Mouse (Mus musculus) embryonic facial prominence, embryonic 13.5 days (tissue): ENCODE results near the gene Dync1i1. TPM values are rescaled to one million over a fixed set of nuclear protein-coding genes. Genes with fewer than 3 reads are reported as not detected.
"Not testable (repeated sequence)": the region's sequence is repeated elsewhere in the genome, so short reads cannot be mapped to it uniquely, and the experiment has no call there.

Experiments used
- ATAC-seq: fragments of 200-750 bp; cut with Nextera tagmentation; 2 replicates; pipeline ENCODE4 v1.8.0; 2017; ENCODE audit warnings: low read depth; ENCODE audit not compliant: insufficient number of reproducible peaks, insufficient read depth, low FRiP score, low TSS enrichment
- H3K27ac ChIP-seq: fragments of 300-500 bp; sonication (generic); 2 replicates; pipeline ENCODE4 v1.5.1; 2015; ENCODE audit warnings: moderate library complexity, mild to moderate bottlenecking, inconsistent platforms
- H3K27me3 ChIP-seq: fragments of 300-500 bp; sonication (generic); 2 replicates; pipeline ENCODE4 v1.6.1; 2015; ENCODE audit warnings: mild to moderate bottlenecking, inconsistent platforms
- H3K36me3 ChIP-seq: fragments of 300-500 bp; sonication (generic); 2 replicates; pipeline ENCODE4 v1.6.1; 2015; ENCODE audit warnings: mild to moderate bottlenecking, inconsistent platforms
- H3K4me1 ChIP-seq: fragments of 300-500 bp; sonication (generic); 2 replicates; pipeline ENCODE4 v1.6.1; 2015; ENCODE audit warnings: inconsistent platforms
- H3K4me2 ChIP-seq: fragments of 300-500 bp; sonication (generic); 2 replicates; pipeline ENCODE4 v1.6.1; 2015; ENCODE audit warnings: moderate library complexity, mild to moderate bottlenecking, inconsistent platforms
- H3K4me3 ChIP-seq: fragments of 300-500 bp; sonication (generic); 2 replicates; pipeline ENCODE4 v1.5.1; 2015; ENCODE audit warnings: mild to moderate bottlenecking, inconsistent platforms
- H3K9ac ChIP-seq: fragments of 300-500 bp; sonication (generic); 2 replicates; pipeline ENCODE4 v1.6.1; 2015; ENCODE audit warnings: mild to moderate bottlenecking, inconsistent platforms
- H3K9me3 ChIP-seq: fragments of 300-500 bp; sonication (generic); 2 replicates; pipeline ENCODE4 v1.6.1; 2016; ENCODE audit warnings: inconsistent platforms
- WGBS: fragments of 180-500 bp; shearing (Covaris S2); methylation state at CpG from one replicate; pipeline ENCODE4 v1.1.7; 2015; ENCODE audit warnings: mixed read lengths; 5-methylcytosine and 5-hydroxymethylcytosine counted together
- polyA plus RNA-seq: library from polyadenylated mRNA; unstranded; fragments of >200 nt; fragmentation: Nextera tagmentation; extraction: Ambion mirVana; gene quantifications from 2 replicates; pipeline ENCODE4 v1.2.1, GENCODE M21; 2015

Dync1i1 gene
- polyA plus RNA-seq, result 3.8 and 5.3 TPM in 2 replicates

DNA sequence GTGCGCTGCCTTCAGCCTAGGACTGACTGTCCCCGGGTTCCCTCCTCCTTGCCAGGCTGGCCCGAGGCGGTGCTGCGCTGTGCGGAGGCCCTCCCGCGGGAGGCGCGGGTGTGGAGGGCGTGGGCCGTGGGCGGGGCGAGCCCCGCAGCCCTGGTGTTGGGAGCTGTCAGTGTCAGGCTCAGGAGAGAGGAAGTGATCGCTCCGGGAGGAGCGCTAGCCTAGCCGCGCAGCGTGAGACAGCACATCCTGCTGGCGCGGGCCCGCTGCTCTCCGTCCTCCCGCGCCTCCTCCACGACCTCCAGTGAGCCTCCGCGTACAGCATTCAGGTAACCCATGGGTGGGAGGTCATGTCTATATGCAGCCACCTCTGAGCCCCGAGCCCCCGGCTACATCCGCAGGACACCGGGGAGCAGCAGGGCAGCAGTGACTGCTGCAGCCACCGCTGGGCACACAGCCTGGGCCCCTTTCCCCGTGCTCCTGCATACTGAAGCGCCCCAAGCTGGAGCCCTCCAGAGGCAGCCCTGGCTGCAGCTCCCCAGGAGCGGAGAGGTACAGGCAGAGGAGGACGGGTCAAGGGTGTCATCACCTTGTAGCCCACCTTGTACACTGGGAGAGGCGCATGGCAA lies at the start of gene Dync1i1:
Dync1i1 (plus strand) TSS at position 29 of the 626 bp plus-strand sequence.
- Histone ChIP-seq H3K9ac (peak within 1 kb of the TSS; percentile 67), H3K4me3 (peak within 1 kb of the TSS; percentile 52), H3K4me1 (peaks cover 9% of the 10 kb centered on the region), H3K4me2 (peak within 1 kb of the TSS; percentile 92), H3K27me3 (peaks cover 15% of the 10 kb centered on the region), H3K27ac (no peak within 1 kb of the TSS), H3K36me3 (no peaks in the 10 kb centered on the region), H3K9me3 (no peaks in the 10 kb centered on the region)
- under 1% methylated on average over 39 of the region's 40 CpGs for WGBS
- ATAC-seq, result peak; percentile 85; the same call in 1 of the 2 replicates

DNA sequence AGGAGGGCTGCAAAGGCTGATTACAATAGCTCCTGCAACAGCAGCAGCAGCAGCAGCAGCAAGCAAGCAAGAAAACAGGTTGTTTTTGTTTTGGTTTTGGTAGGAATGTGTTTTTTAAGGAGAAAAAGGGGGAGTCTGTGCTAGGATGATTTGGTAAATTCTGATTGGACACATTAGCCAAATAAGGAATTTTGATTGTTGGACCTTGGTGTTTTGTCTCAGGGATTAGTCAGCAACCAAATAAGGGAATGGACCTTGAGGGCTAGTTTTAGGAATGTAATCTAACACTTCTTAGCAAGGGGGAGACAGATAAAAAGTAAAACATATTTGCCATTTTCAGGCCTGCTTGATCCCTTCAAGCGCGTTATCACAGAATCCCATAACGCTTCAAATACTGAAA lies 45.7 kb upstream of the Dync1i1 start:
- Histone ChIP-seq H3K4me2 (no peak overlapping the region), H3K4me3 (no peak overlapping the region), H3K9me3 (no peaks in the 10 kb centered on the region), H3K27me3 (no peaks in the 10 kb centered on the region), H3K36me3 (no peaks in the 10 kb centered on the region), H3K27ac (no peak overlapping the region), H3K4me1 (no peaks in the 10 kb centered on the region), H3K9ac (no peak overlapping the region)
- ATAC-seq, result no peak
- WGBS, result 66% methylated on average over 3 of the region's 3 CpGs

DNA sequence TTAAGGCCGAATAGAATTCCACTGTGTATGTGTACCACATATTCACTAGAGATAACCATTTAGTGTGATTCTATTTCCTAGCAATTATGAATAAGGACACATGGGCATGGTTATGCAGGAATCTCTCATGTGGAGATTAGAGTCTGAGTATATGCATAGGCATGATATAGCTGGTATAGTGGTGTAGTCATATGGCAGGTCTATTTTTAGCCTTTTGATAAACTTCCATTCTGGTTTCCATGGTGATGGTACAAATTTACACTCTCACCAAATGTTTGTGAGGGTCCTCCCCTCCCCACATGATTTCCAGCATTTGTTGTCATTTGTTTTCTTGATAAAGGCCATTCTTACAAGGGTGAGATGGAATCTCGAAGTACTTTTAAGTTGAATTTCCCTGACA lies 23.6 kb upstream of the Dync1i1 start:
- Histone ChIP-seq H3K36me3 (no peaks in the 10 kb centered on the region), H3K4me3 (no peak overlapping the region), H3K9ac (no peak overlapping the region), H3K4me1 (no peaks in the 10 kb centered on the region), H3K9me3 (no peaks in the 10 kb centered on the region; the same call in 1 of the 2 replicates), H3K27ac (no peak overlapping the region), H3K4me2 (no peak overlapping the region), H3K27me3 (no peaks in the 10 kb centered on the region)
- WGBS, result 87% methylated on average over 2 of the region's 2 CpGs
- no peak for ATAC-seq

- H3K36me3 ChIP-seq, H3K4me1 ChIP-seq, ATAC-seq, H3K27ac ChIP-seq, H3K9me3 ChIP-seq, H3K27me3 ChIP-seq, H3K9ac ChIP-seq, H3K4me2 ChIP-seq, H3K4me3 ChIP-seq: not testable (repeated sequence)
- 50% methylated on average over 3 of the region's 3 CpGs for WGBS
These were observed 17.5 kb upstream of the Dync1i1 start for GRCm38 (mm10) chr6:5707894-5708293.

GRCm38 (mm10) chr6:5710063-5710605 lies 15.3 kb upstream of the Dync1i1 start:
- WGBS, result 61% methylated on average over 3 of the region's 3 CpGs
- no peaks in the 10 kb centered on the region for H3K9me3 ChIP-seq
- H3K4me1 ChIP-seq, result 0 out of 2 replicates have a peak, but pooled peaks cover 4% of the 10 kb centered on the region
- H3K4me3 ChIP-seq, result no peak overlapping the region
- no peaks in the 10 kb centered on the region for H3K36me3 ChIP-seq
- ATAC-seq, result no peak
- no peak overlapping the region for H3K4me2 ChIP-seq
- no peak overlapping the region for H3K27ac ChIP-seq
- no peaks in the 10 kb centered on the region for H3K27me3 ChIP-seq
- H3K9ac ChIP-seq, result no peak overlapping the region

DNA sequence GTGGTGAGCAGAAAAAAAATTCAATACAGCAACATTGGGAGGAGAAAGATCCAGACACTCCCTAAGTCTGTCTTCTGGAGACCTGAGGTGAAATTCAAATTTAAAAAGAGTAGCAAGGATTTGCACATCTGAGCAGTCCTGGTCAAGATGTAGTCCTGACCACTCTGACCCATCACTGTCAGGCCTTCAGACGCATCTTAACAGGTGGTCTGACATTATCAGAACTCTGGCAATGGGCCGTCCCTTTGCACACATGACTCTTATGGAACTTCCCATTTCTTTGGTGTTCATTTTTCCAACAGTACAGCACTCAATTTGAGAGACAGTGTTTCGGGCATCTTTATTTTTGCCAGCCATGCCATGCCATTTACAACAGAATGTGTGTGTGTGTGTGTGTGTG lies 12.8 kb upstream of the Dync1i1 start:
- no peak overlapping the region for H3K4me3 ChIP-seq
- no peak overlapping the region for H3K27ac ChIP-seq
- H3K9me3 ChIP-seq, result no peaks in the 10 kb centered on the region
- no peak overlapping the region for H3K9ac ChIP-seq
- WGBS, result 67% methylated on average over 3 of the region's 3 CpGs
- ATAC-seq, result no peak
- H3K4me1 ChIP-seq, result peaks cover 7% of the 10 kb centered on the region; the same call in 1 of the 2 replicates
- no peaks in the 10 kb centered on the region for H3K27me3 ChIP-seq
- H3K4me2 ChIP-seq, result no peak overlapping the region
- no peaks in the 10 kb centered on the region for H3K36me3 ChIP-seq

- H3K4me3 ChIP-seq, result no peak overlapping the region
These were observed 10.3 kb upstream of the Dync1i1 start for GRCm38 (mm10) chr6:5715101-5715618.

GRCm38 (mm10) chr6:5718955-5719354 lies 6.5 kb upstream of the Dync1i1 start:
- no peak overlapping the region for H3K4me3 ChIP-seq
- H3K9me3 ChIP-seq, result no peaks in the 10 kb centered on the region
- peaks cover 4% of the 10 kb centered on the region; the same call in 1 of the 2 replicates for H3K4me1 ChIP-seq
- H3K27me3 ChIP-seq, result no peaks in the 10 kb centered on the region
- H3K4me2 ChIP-seq, result no peak overlapping the region
- no peak overlapping the region for H3K9ac ChIP-seq
- WGBS, result 59% methylated on average over 2 of the region's 2 CpGs
- no peak overlapping the region for H3K27ac ChIP-seq
- H3K36me3 ChIP-seq, result no peaks in the 10 kb centered on the region
- ATAC-seq, result no peak

More at GRCm38 (mm10) chr6:5715101-5715618, 10.3 kb upstream of the Dync1i1 start:
- ATAC-seq, result no peak
- Histone ChIP-seq H3K27me3 (no peaks in the 10 kb centered on the region), H3K36me3 (no peaks in the 10 kb centered on the region), H3K9ac (no peak overlapping the region), H3K9me3 (no peaks in the 10 kb centered on the region), H3K27ac (no peak overlapping the region), H3K4me1 (peaks cover 7% of the 10 kb centered on the region; the same call in 1 of the 2 replicates), H3K4me2 (no peak overlapping the region)
- 63% methylated on average over 3 of the region's 3 CpGs for whole genome bisulfite sequencing

DNA sequence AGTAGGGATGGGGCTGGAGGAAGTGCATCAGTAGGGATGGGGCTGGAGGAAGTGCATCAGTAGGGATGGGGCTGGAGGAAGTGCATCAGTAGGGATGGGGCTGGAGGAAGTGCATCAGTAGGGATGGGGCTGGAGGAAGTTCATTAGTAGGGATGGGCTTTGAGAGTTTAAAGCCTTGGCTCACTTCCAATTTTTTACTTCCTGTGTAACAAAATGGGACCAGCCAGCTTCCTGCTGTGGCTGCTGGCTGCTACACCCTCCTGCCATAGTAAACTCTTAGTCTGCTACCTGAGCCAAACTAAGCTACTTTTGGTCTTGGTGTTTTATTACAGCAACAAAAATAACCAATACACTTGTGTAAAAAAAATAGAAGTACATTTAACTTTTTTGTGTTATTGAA lies 4.7 kb upstream of the Dync1i1 start:
- not testable (repeated sequence) for H3K36me3 ChIP-seq, H3K27me3 ChIP-seq, H3K4me1 ChIP-seq, H3K4me2 ChIP-seq, H3K27ac ChIP-seq, H3K4me3 ChIP-seq, H3K9me3 ChIP-seq, ATAC-seq, H3K9ac ChIP-seq

GRCm38 (mm10) chr6:5723986-5724385 lies 1.5 kb upstream of the Dync1i1 start:
- H3K36me3 ChIP-seq, result no peaks in the 10 kb centered on the region
- no peak overlapping the region for H3K27ac ChIP-seq
- H3K9me3 ChIP-seq, result no peaks in the 10 kb centered on the region
- H3K4me1 ChIP-seq, result peaks cover 9% of the 10 kb centered on the region
- no peak overlapping the region for H3K4me2 ChIP-seq
- H3K4me3 ChIP-seq, result no peak overlapping the region
- 86% methylated on average over 1 of the region's 1 CpGs for WGBS
- no peak for ATAC-seq
- H3K9ac ChIP-seq, result no peak overlapping the region
- peaks cover 15% of the 10 kb centered on the region for H3K27me3 ChIP-seq

DNA sequence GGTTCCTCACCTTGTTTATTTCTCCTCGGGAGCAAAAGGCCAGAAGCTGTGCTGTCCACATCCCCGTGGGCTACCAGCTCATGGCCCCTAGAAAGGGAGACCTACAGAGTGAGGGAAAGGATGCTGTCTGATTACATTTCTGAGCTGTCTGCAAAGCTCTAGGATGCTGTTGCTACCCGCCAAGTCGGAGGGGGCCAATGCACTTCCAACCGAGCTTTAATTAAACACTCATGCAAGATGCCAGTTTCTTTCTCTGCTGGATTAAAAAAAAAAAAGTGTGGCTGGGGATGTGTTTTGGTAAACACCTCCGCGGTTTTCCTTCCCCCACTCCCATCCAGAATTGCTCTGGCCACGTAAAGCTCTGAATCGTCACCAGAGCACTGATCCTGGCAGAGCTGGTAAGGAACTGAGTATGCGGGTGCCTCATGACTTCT lies 815 bp downstream of the Dync1i1 start:
- H3K36me3 ChIP-seq, result no peaks in the 10 kb centered on the region
- H3K9me3 ChIP-seq, result no peaks in the 10 kb centered on the region
- WGBS, result 3% methylated on average over 10 of the region's 10 CpGs
- peak overlapping the region; percentile 52 for H3K4me3 ChIP-seq
- peak overlapping the region; percentile 92 for H3K4me2 ChIP-seq
- peak overlapping the region; percentile 67 for H3K9ac ChIP-seq
- H3K4me1 ChIP-seq, result peaks cover 9% of the 10 kb centered on the region
- no peak for ATAC-seq
- H3K27ac ChIP-seq, result no peak overlapping the region
- peaks cover 15% of the 10 kb centered on the region for H3K27me3 ChIP-seq

- no peaks in the 10 kb centered on the region; the same call in 1 of the 2 replicates for H3K27me3 ChIP-seq
- H3K4me3 ChIP-seq, result no peak overlapping the region
- no peaks in the 10 kb centered on the region for H3K9me3 ChIP-seq
- no peak overlapping the region for H3K9ac ChIP-seq
- ATAC-seq, result no peak
- H3K4me1 ChIP-seq, result no peaks in the 10 kb centered on the region
- H3K36me3 ChIP-seq, result no peaks in the 10 kb centered on the region
- H3K27ac ChIP-seq, result no peak overlapping the region
- H3K4me2 ChIP-seq, result no peak overlapping the region
- WGBS, result 92% methylated on average over 3 of the region's 3 CpGs
These were observed 7.8 kb downstream of the Dync1i1 start for GRCm38 (mm10) chr6:5733217-5733616.
